Mouse (Mus musculus) heart, postnatal 0 days (tissue): Measurements from ENCODE around the gene Dph5. TPM values are rescaled to one million over a fixed set of nuclear protein-coding genes. Genes with fewer than 3 reads are reported as not detected.

Source experiments
- ATAC-seq: fragments of 200-750 bp; cut with Nextera tagmentation; 2 replicates; pipeline ENCODE4 v1.8.0; 2017; ENCODE audit warnings: low read depth, moderate number of reproducible peaks, moderate library complexity; ENCODE audit not compliant: insufficient read depth
- DNase-seq: peaks from one replicate; pipeline ENCODE4 v3.0.0-alpha.2; 2016; ENCODE audit warnings: low spot score
- H3K27ac ChIP-seq: fragments of 300-500 bp; sonication (generic); 2 replicates; pipeline ENCODE4 v1.5.1; 2014; ENCODE audit warnings: low read depth, mild to moderate bottlenecking
- H3K27me3 ChIP-seq: fragments of 300-500 bp; sonication (generic); 2 replicates; pipeline ENCODE4 v1.6.1; 2014; ENCODE audit warnings: low read length, mixed read lengths; ENCODE audit not compliant: control insufficient read depth, insufficient read depth
- H3K36me3 ChIP-seq: fragments of 300-500 bp; sonication (generic); replicated peaks from 2 replicates; pipeline ENCODE4 v1.6.1; 2014; ENCODE audit warnings: low read length, mixed read lengths; ENCODE audit not compliant: control insufficient read depth, insufficient read depth
- H3K4me1 ChIP-seq: fragments of 300-500 bp; sonication (generic); 2 replicates; pipeline ENCODE4 v1.6.1; 2014; ENCODE audit warnings: antibody characterized with exemption; ENCODE audit not compliant: control insufficient read depth, insufficient read depth
- H3K4me2 ChIP-seq: fragments of 300-500 bp; sonication (generic); 2 replicates; pipeline ENCODE4 v1.6.1; 2014; ENCODE audit warnings: low read depth, mild to moderate bottlenecking, low read length, moderate library complexity
- H3K4me3 ChIP-seq: fragments of 300-500 bp; sonication (generic); 2 replicates; pipeline ENCODE4 v1.5.1; 2014; ENCODE audit warnings: low read depth, low read length
- H3K9ac ChIP-seq: fragments of 300-500 bp; sonication (generic); replicated peaks from 2 replicates; pipeline ENCODE4 v1.6.1; 2014; ENCODE audit warnings: low read depth, low read length, mixed read lengths
- H3K9me3 ChIP-seq: fragments of 300-500 bp; sonication (generic); replicated peaks from 2 replicates; pipeline ENCODE4 v1.6.1; 2016; ENCODE audit warnings: low read length; ENCODE audit not compliant: control insufficient read depth
- CTCF ChIP-seq: IDR thresholded peaks from 2 replicates; pipeline ENCODE4 v1.5.1; 2016; ENCODE audit warnings: antibody characterized with exemption, control low read depth, low read depth
- EP300 ChIP-seq: IDR thresholded peaks from 2 replicates; pipeline ENCODE4 v1.6.1; 2016; ENCODE audit warnings: antibody characterized with exemption, low read depth
- WGBS: fragments of 180-500 bp; shearing (Covaris S2); extraction: QIAGEN DNeasy Blood & Tissue Kit; methylation state at CpG from one replicate; pipeline ENCODE4 v1.1.7; 2014; 5-methylcytosine and 5-hydroxymethylcytosine counted together
- polyA plus RNA-seq: library from polyadenylated mRNA; unstranded; fragments of >200 nt; fragmentation: Nextera tagmentation; extraction: Ambion mirVana; gene quantifications from 2 replicates; pipeline ENCODE4 v1.2.1, GENCODE M21; 2015
- total RNA-seq: library from RNA; depleted of rRNA; stranded (reverse); fragments of >200 nt; gene quantifications from 2 replicates; pipeline ENCODE4 v1.2.3, GENCODE M21; 2014; ENCODE audit warnings: low replicate concordance

Dph5 gene
- total and polyA plus RNA-seq, 2 experiments from 2014 or later, result 6.4 to 14.0 TPM

DNA sequence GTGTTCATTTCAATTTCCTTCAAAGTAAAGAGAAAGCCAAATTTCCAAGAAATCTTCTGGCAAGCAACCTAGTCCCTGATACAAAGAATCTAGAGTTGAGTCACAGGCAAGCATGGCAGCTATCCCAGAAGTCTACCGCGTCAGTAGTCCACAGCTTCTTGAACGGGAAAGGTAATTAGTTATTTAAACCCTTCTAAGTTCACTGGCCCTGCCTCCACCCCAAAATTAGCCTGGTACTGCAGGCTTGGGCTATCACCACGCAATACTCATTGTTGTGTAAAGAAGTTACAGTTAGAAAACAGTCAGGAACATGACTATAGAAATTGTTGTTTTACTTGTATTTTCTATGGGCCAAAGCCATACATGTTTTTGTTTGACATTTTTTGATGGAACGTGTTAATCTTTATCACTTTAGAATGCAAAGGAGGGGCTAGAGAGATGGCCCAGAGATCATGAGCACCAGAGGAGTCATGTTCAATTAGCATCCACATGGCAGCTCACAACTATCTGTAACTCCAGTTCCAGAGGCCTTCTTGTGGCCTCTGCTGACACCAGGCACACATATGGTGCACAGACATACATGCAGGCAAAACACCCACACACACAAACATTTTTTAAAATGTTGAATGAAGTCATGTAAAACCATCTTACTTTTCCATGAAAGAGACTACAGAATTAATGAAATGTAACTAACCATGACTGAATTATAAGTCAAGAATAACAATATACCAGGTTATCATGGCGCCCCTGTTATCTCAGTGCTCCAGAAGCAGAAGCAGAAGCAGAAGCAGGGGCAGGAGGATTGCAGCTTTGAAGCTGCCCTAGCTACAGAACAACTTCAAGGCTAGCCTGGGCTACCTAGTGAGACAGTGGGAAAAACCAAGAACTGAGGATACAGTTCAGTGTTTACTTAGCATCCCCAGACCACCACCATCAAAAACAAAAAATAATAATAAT lies 62.6 kb downstream of the Dph5 start:
- H3K4me1 ChIP-seq, result no peaks in the 10 kb centered on the region
- H3K4me3 ChIP-seq, result no peak overlapping the region
- no peak for TF ChIP-seq EP300
- TF ChIP-seq CTCF, result no peak
- H3K36me3 ChIP-seq, result peaks cover 37% of the 10 kb centered on the region
- no peak overlapping the region for H3K9ac ChIP-seq
- H3K27me3 ChIP-seq, result no peaks in the 10 kb centered on the region
- no peaks in the 10 kb centered on the region for H3K9me3 ChIP-seq
- no peak overlapping the region for H3K27ac ChIP-seq
- H3K4me2 ChIP-seq, result no peak overlapping the region
- no peak for DNase-seq
- no peak for ATAC-seq
- WGBS, result 84% methylated on average over 6 of the region's 6 CpGs

DNA sequence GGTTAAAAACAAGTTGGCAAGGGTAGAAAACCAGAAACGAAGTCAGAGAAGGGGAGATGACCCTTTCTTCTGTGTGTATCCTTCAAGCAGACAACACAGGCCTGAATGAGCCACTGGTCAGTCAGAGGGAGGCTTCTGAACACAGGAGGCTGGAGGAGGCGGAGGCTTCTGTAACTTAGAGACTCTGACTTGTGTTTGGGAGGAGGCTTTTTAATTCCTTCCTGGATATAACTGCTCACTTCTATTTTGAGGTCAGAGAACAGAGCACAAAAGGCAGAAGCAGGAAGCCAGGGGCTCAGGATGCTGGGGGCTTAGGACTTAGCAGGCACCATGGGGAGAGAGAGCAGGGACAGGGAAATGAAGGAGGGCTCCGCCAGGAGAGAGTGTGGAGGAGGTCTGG lies 63.6 kb downstream of the Dph5 start:
- DNase-seq (no peak), ATAC-seq (peak; percentile 44; the same call in 1 of the 2 replicates)
- no peak for TF ChIP-seq EP300
- TF ChIP-seq CTCF, result no peak
- Histone ChIP-seq H3K9ac (no peak overlapping the region), H3K4me3 (no peak overlapping the region), H3K36me3 (peaks cover 30% of the 10 kb centered on the region), H3K27me3 (no peaks in the 10 kb centered on the region), H3K27ac (peak overlapping the region; percentile 43; the same call in 1 of the 2 replicates), H3K4me2 (no peak overlapping the region), H3K9me3 (no peaks in the 10 kb centered on the region), H3K4me1 (no peaks in the 10 kb centered on the region)
- WGBS, result 70% methylated on average over 3 of the region's 3 CpGs

DNA sequence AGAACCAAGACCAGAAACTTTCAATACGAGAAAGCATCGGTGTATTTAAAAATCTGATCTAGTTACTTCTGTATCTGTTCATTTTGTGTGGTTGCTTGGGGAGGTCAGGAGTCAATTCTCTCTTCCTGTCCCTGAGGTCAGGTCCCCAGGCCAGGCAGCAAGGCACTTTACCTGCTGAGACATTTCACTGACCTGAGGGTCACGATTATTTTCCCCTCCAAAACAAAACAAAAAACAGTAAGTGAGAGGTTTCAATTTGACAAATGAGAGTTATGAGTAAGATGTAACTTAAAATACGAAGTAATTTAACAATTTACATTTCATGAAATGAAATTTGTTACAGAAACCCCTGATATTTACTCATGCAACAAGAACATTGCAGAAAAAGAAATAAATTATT lies 64.7 kb downstream of the Dph5 start:
- Histone ChIP-seq H3K9me3 (no peaks in the 10 kb centered on the region), H3K4me1 (no peaks in the 10 kb centered on the region), H3K4me2 (no peak overlapping the region), H3K27me3 (no peaks in the 10 kb centered on the region), H3K27ac (no peak overlapping the region), H3K4me3 (no peak overlapping the region), H3K9ac (no peak overlapping the region), H3K36me3 (peaks cover 32% of the 10 kb centered on the region)
- ATAC-seq (no peak), DNase-seq (no peak)
- TF ChIP-seq CTCF (no peak), EP300 (no peak)
- 85% methylated on average over 4 of the region's 4 CpGs for WGBS

DNA sequence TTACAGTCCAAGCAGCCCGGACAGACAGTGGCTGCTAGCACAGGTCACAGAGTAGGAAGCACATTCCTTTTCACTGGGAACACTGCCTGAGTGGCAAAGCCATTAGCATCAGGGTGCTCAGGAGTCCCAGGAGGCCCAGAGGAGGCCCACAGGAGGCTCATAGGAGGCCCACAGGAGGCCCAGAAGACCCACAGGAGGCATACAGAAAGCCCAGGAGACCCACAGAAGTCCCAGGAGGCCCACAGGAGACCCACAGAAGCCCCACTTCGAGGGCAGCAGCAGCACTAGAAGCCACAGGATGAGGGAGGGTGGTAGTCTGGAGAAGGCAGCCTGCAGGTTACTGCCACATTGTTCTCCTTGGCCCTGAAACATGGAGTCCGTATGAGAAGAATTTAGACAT lies 65.5 kb downstream of the Dph5 start:
- peak overlapping the region; percentile 62; the same call in 1 of the 2 replicates for H3K27ac ChIP-seq
- no peaks in the 10 kb centered on the region for H3K27me3 ChIP-seq
- TF ChIP-seq CTCF (no peak), EP300 (no peak)
- DNase-seq (no peak), ATAC-seq (no peak)
- peaks cover 39% of the 10 kb centered on the region for H3K36me3 ChIP-seq
- no peak overlapping the region for H3K4me2 ChIP-seq
- no peak overlapping the region for H3K9ac ChIP-seq
- no peaks in the 10 kb centered on the region for H3K4me1 ChIP-seq
- no peak overlapping the region for H3K4me3 ChIP-seq
- H3K9me3 ChIP-seq, result no peaks in the 10 kb centered on the region
- 51% methylated on average over 3 of the region's 3 CpGs for WGBS

DNA sequence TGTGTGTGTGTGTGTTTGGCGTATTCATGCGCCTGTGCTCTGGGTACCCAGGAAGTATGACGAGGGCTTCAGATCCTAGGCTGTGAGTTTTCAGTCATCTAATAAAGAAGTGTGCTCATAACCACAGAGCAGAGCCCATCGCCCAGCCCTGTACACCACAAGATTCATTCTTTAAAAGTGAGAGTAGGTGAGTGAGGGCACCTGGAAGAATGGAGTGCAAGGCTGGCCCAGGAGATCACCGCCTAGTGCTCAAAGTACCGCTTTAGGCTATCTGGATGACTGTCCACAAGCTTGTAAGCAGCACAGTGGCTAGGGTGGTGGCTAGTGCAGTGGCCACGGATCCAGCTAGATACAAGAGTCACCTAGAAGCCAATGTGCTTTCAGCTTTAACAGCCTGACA lies 69.6 kb downstream of the Dph5 start:
- H3K27ac ChIP-seq, result no peak overlapping the region
- H3K36me3 ChIP-seq, result peaks cover 43% of the 10 kb centered on the region
- DNase-seq (no peak), ATAC-seq (no peak)
- no peaks in the 10 kb centered on the region for H3K27me3 ChIP-seq
- H3K4me3 ChIP-seq, result no peak overlapping the region
- no peaks in the 10 kb centered on the region for H3K4me1 ChIP-seq
- 95% methylated on average over 7 of the region's 7 CpGs for WGBS
- no peak for TF ChIP-seq EP300
- TF ChIP-seq CTCF, result no peak
- no peaks in the 10 kb centered on the region for H3K9me3 ChIP-seq
- H3K9ac ChIP-seq, result no peak overlapping the region
- no peak overlapping the region for H3K4me2 ChIP-seq
